Mouse (Mus musculus) right cerebral cortex, postnatal 4 days (tissue): ENCODE results near the gene Taar8a.
A peak's percentile ranks its signal among the peaks of the same experiment; 100 is the strongest.
"Not testable (repeated sequence)": the region's sequence is repeated elsewhere in the genome, so short reads cannot be mapped to it uniquely, and the experiment has no call there.

Source experiments
- DNase-seq: peaks from one replicate; pipeline ENCODE4 v3.0.0-alpha.2; 2022

Gene Taar8a

DNA sequence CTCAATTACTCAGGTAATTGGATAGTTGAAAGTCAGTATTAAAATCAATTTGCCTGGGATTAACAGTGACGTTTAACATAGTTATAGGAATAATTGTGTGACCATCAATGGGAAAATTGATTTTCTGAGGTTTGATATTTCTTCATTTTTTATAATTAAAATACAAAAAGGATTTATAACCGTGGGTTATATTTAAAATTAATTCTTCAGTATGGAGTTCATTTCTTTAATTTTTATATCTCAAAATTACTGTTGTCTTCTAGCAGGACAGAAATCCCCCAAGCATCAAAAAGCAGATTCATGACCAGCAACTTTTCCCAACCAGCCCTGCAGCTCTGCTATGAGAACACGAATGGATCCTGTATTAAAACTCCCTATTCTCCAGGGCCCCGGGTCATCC, at the start of gene Taar8a:
Gene Taar8a (plus strand): TSS at position 301 of the 400 bp plus-strand sequence.
- not testable (repeated sequence) for DNase-seq

DNA sequence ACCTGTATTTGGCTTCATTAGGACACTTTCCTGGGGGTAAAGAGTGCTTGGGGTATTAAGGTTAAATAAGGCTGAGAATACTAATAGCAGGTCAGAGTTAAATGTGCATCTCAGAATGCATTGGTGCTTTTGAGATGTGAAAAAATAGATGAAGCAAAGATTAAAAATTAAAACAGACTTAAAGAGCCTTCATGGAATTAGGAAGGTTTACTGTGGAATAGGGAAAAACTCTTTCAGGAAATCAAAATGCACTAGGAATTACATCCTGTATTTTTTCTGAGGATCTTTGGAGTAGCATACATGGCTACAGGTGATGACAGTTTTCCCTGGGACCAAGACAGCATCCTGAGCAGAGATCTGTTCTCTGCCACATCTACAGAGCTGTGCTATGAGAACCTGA, 49.4 kb upstream of the Taar8a start, which contains the start of gene Taar7d:
Gene Taar7d (plus strand): TSS at position 301 of the 400 bp plus-strand sequence.
- no peak for DNase-seq

DNA sequence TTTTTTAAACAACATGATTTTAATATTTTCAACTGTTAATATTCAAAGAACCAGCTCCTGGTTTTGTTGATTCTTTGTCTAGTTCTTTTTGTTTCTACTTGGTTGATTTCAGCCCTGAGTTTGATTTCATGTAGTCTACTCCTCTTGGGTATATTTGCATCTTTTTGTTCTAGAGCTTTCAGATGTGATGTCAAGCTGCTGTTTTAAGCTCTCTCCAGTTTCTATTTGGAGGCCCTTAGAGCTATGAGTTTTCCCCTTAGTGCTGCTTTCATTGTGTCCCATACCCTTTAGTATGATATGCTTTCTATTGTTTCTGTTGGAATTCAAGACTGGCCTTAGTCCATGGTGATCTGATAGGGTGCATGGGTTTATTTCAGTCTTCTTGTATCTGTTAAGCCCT, 45.0 kb upstream of the Taar8a start:
- no peak for DNase-seq

GRCm38 (mm10) chr10:24037314-24037713, 39.0 kb upstream of the Taar8a start, which contains the start of gene Taar7e:
Taar7e (plus strand) TSS chr10:24037614.
- no peak for DNase-seq

- no peak for DNase-seq
These were observed 36.0 kb upstream of the Taar8a start for GRCm38 (mm10) chr10:24040120-24040869.

- no peak for DNase-seq
These were observed 27.1 kb upstream of the Taar8a start, which contains the start of gene Taar7f for GRCm38 (mm10) chr10:24049210-24049609. Taar7f (plus strand) TSS chr10:24049510.

GRCm38 (mm10) chr10:24052039-24052438, 24.3 kb upstream of the Taar8a start:
- no peak for DNase-seq

GRCm38 (mm10) chr10:24058986-24059385, 17.3 kb upstream of the Taar8a start:
- DNase-seq: no peak

DNA sequence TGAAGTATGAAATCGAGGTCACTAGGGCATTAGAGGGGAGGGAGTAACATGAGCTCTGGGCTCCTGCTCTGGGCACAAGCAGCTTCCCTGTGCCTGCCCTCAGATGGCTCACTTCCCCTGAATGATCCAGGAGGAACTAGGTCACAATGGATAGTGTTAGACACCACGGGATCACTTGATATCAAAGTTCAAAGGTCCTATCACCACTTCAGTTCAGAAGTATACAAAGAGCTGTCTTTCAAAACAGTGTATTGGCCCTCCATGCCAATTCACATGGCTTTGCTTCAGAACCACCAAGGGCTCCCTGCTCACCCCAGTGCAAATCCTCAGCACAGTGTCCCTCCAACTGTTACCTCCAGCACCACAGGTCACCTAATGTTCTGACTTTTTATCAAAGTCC, 1.5 kb upstream of the Taar8a start:
- DNase-seq: not testable (repeated sequence)

DNA sequence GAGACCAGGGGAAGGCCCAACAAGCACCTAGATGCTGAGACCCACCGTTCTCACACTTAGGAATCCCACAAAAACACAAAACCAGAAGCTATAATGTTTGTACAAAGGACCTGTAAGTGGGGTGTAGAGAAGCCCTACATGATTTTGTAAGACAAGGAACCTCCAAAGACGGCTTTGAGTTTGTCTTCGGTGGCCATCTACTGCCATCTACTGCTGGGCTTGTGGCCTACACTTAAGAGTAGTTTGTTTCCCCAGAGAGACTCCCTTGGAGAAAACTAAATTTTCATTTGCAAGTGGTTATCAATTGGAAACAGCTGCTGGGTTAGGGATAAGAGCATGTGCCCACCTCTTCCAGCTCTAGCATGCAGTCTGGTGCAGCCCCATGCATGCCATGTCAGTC, 3.9 kb downstream of the Taar8a start:
- peak; percentile 45 for DNase-seq

DNA sequence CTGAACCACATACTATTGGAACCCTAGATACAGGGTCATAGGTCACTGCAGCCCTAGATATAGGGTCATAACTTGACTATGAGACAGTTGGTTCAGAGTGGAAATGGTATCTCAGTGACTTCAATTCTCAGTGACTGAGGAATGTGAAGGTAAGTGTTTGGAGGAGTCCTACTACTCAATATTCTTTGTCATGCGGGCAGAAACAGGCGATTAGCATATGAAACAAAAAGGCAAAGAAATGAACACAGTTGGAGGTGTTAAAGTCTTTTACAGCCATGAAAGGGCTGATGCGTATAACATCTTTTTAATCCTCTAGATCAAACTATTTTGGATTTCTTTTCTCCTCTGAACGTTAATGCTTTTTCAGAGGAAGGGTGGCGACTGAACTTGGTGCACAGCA, 9.6 kb downstream of the Taar8a start:
- no peak for DNase-seq

- no peak for DNase-seq
These were observed 10.3 kb downstream of the Taar8a start for GRCm38 (mm10) chr10:24086555-24086954.

DNA sequence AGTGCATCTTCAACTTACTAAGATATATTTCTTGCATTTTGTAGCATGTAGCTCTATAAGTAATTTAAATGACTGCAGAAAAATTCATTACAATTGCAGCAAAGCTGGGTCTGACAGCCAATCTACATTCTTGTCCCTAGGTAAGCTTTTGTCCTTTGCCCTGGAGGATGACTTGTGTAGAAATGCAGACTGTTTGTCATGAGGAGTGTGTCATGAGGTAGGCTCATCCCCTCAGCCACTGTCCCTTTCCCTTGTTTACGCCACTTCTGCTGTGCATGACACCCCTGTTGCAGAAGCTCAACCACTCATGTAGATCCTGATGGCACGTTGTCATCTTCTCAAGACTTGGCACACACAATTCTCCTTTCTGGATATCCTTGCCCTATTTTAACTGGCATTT, 10.9 kb downstream of the Taar8a start:
- DNase-seq: no peak

- DNase-seq: no peak
These were observed 15.9 kb downstream of the Taar8a start, which contains the start of gene Taar8b for GRCm38 (mm10) chr10:24092194-24092593. Taar8b (minus strand) TSS chr10:24092294.

- DNase-seq: not testable (repeated sequence)
These were observed 20.7 kb downstream of the Taar8a start for GRCm38 (mm10) chr10:24097010-24097409.

- DNase-seq: not testable (repeated sequence)
These were observed 25.5 kb downstream of the Taar8a start, which contains the start of gene Taar8c for GRCm38 (mm10) chr10:24101812-24102211. Taar8c (minus strand) TSS chr10:24101912.

GRCm38 (mm10) chr10:24103299-24103698, 27.0 kb downstream of the Taar8a start:
- not testable (repeated sequence) for DNase-seq

DNA sequence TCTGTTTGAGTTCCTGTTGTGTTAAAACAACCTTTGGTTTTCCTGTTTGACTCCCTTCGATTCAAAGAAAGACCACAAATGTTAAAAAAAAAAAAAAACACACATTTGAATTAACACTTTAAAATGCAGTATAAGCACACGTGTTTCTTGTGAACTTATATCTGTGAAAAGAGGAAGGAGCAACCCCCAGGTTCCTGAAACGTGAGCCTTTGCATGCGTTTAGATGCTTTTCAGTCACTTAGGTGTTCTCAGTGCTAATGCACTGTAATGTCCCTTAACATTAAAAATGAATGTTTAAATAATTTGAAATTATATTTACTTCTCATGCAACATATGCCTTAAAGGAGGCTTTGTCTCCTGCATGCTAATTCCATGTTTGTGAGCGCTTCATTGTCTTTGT, 31.4 kb downstream of the Taar8a start:
- no peak for DNase-seq

DNA sequence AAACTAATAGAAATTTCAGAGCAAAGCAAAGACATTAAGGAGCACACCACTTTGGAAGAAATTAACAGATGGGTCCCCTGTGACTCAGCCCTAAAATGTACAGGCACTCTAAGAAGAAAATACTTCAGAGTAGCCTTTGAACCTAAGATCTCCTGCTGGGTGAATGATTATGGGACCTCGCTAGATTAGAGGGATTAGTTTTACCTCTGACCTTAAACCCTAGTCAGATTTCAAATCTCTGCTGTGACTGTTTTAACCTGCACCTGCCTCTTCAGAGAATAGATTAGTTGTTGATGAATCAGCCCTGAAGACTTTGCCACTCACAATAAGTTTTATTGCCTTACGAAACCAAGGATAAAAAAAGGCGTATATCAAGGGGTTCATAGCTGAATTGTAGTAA, 31.9 kb downstream of the Taar8a start:
- DNase-seq: no peak

- DNase-seq: not testable (repeated sequence)
These were observed 33.1 kb downstream of the Taar8a start, which contains the start of gene Taar9 for GRCm38 (mm10) chr10:24109434-24109833. Taar9 (minus strand) TSS chr10:24109534.

- DNase-seq: peak; percentile 22
These were observed 34.9 kb downstream of the Taar8a start for GRCm38 (mm10) chr10:24111116-24111778.
